Mouse (Mus musculus): ENCODE data around the gene Fam72a.

Gene Fam72a

DNA sequence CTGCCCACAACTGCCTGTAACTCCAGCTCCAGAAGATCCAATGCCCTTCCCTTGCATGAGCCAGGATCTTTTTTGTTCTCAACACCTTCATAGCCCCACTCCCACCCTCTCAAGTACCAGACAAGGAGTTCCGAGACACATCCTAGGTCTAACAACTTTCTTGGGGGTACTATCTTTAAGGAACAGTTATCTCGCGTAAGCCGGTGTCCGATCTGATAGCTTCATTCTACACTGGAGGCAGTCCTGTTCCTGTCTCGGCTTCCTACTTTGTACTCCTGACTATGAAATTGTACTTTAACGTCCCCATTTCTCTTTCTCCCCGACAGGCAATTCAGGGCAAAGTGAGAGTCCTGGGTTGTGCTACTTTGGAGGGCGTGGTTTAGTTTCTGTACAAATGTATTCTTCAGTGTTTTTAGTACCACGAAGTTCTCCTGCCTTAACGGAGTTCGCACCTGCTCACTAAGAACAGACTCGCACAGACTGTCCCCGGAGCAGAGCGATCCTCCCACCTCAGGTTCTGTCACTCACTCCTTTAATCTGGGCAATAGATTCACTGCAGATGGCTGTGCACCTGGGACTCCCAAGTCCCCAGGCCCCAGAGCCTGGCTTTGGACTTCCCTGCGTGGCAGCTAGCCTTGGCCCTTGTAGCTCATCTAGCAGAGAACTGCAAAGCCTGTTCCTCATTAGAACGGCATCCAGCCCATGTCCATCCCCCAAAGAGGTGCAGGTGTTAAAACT is 51.4 kb downstream of the Fam72a start:
- in situ Hi-C loops (cut with MboI): no loop called here

DNA sequence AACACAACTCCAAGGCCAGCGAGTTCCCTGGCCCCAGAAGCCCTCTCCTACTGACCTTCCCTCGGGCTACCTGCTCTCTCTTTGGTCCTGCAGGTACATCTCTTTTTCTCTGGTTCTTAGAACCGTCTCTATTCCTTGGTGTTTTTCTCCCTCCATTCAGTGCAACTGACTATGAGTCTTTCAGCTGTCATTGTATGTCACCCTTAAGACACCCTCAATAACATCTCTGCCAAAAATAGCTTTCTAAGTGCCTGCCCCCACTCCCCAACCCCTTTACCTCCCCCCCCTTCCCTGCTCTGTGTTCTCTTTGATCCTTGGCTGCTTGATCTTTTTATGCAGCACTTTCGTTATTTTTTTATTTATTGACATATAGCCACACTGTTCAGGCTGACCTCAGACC is 52.7 kb downstream of the Fam72a start:
- in situ Hi-C loops (cut with MboI): no loop called here

DNA sequence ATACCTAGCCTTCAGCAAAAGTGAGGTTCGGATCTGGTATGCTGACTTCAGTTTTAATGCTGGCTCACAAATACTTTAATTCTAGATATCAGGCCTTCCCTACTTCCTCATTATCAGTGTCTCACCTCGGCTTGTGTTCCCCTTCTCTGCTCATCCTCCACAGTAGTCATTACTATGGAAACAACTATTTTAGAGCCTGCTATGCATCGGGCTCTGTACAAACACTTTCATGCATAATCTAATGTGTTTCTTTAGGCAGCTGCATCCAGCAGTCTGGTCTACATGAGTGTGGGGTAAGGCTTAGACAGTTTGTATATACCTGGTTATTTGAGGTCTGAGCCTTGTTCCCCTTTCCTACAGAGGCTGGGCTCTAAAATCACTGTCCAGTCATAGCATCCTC is 55.9 kb downstream of the Fam72a start:
- in situ Hi-C loops (cut with MboI): no loop called here

DNA sequence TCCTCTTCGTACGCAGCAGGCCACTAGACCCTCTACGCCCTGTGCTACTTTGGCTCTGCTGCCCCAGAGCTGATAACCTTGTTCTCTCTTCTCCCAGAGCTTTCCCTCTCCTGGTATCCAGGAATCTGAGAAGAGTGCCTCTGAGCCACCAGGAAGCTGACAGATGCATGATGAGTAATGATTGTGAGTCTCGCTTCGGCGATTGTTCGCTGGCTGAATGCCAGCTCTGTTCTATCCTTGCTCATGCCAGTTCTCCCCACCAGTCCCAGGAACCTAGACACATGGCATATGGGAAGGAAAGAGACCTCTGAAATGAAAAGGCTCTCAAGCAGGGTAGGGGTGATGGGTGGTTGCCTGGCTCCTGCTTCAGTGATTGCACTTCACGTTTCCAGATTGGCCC is 59.1 kb downstream of the Fam72a start:
- in situ Hi-C loops (cut with MboI): no loop called here

All from mature B cell (primary cell).